Mouse (Mus musculus) limb, embryonic 14.5 days (tissue): ENCODE data around the gene Itga10. TPM values are rescaled to one million over a fixed set of nuclear protein-coding genes. Genes with fewer than 3 reads are reported as not detected.

Source experiments
- ATAC-seq: fragments of 200-750 bp; cut with Nextera tagmentation; 2 replicates; pipeline ENCODE4 v1.8.0; 2017; ENCODE audit warnings: low read depth, moderate number of reproducible peaks, moderate TSS enrichment; ENCODE audit not compliant: low FRiP score
- DNase-seq: peaks from one replicate; pipeline ENCODE4 v3.0.0-alpha.2; 2015; ENCODE audit warnings: low spot score
- H3K27ac ChIP-seq: fragments of 300-500 bp; sonication (generic); replicated peaks from 2 replicates; pipeline ENCODE4 v1.5.1; 2014; ENCODE audit warnings: low read depth, mild to moderate bottlenecking, low read length, moderate library complexity, mixed read lengths
- H3K27me3 ChIP-seq: fragments of 300-500 bp; sonication (generic); 2 replicates; pipeline ENCODE4 v1.6.1; 2014; ENCODE audit warnings: low read length, mixed read lengths; ENCODE audit not compliant: control insufficient read depth, insufficient read depth
- H3K36me3 ChIP-seq: fragments of 300-500 bp; sonication (generic); 2 replicates; pipeline ENCODE4 v1.6.1; 2014; ENCODE audit warnings: mild to moderate bottlenecking, low read length, moderate library complexity, mixed read lengths; ENCODE audit not compliant: control insufficient read depth, insufficient read depth
- H3K4me1 ChIP-seq: fragments of 300-500 bp; sonication (generic); 2 replicates; pipeline ENCODE4 v1.6.1; 2014; ENCODE audit warnings: antibody characterized with exemption, low read length, mixed read lengths; ENCODE audit not compliant: control insufficient read depth, insufficient read depth
- H3K4me2 ChIP-seq: fragments of 300-500 bp; sonication (generic); replicated peaks from 2 replicates; pipeline ENCODE4 v1.6.1; 2014; ENCODE audit warnings: low read depth, mild to moderate bottlenecking, low read length, moderate library complexity; ENCODE audit not compliant: severe bottlenecking
- H3K4me3 ChIP-seq: fragments of 300-500 bp; sonication (generic); replicated peaks from 2 replicates; pipeline ENCODE4 v1.5.1; 2014; ENCODE audit warnings: low read length
- H3K9ac ChIP-seq: fragments of 300-500 bp; sonication (generic); 2 replicates; pipeline ENCODE4 v1.6.1; 2014; ENCODE audit warnings: mild to moderate bottlenecking, low read depth, low read length, moderate library complexity; ENCODE audit not compliant: severe bottlenecking
- H3K9me3 ChIP-seq: fragments of 300-500 bp; sonication (generic); 2 replicates; pipeline ENCODE4 v1.6.1; 2016; ENCODE audit warnings: low read length; ENCODE audit not compliant: control insufficient read depth
- POLR2A ChIP-seq: fragments of 200-500 bp; IDR thresholded peaks from 2 replicates; pipeline ENCODE4 v1.8.0; 2012; ENCODE audit warnings: inconsistent platforms, mild to moderate bottlenecking, moderate library complexity, borderline replicate concordance; ENCODE audit not compliant: insufficient read depth, insufficient read length; ENCODE audit errors: extremely low read depth
- WGBS: fragments of 180-500 bp; shearing (Covaris S2); extraction: QIAGEN DNeasy Blood & Tissue Kit; methylation state at CpG from one replicate; pipeline ENCODE4 v1.1.7; 2014; 5-methylcytosine and 5-hydroxymethylcytosine counted together
- polyA plus RNA-seq, 2 experiments: library from polyadenylated mRNA; depleted of rRNA in 1 of 2; stranded (reverse) in 1 of 2; unstranded in 1 of 2; fragments of >200 nt; fragmentation: Nextera tagmentation in 1 of 2; extraction: Ambion mirVana in 1 of 2; gene quantifications; 2 replicates each; pipeline versions ENCODE4 v1.2.1 to v1.2.3; 2012 to 2014

Itga10 gene
- polyA plus RNA-seq, 2 experiments = 3.9 to 25.0 TPM

- H3K4me1 ChIP-seq = peaks cover 39% of the 10 kb centered on the region
- ATAC-seq = peak; percentile 10; the same call in 1 of the 2 replicates
- H3K4me3 ChIP-seq = peak overlapping the region; percentile 45
- no peaks in the 10 kb centered on the region; the same call in 1 of the 2 replicates for H3K36me3 ChIP-seq
- H3K9ac ChIP-seq = peak overlapping the region; percentile 66
- under 1% methylated on average over 54 of the region's 54 CpGs for WGBS
- H3K9me3 ChIP-seq = no peaks in the 10 kb centered on the region
- TF ChIP-seq POLR2A = no peak
- no peaks in the 10 kb centered on the region for H3K27me3 ChIP-seq
- DNase-seq = peak; percentile 67
- peak overlapping the region; percentile 55; the same call in 1 of the 2 replicates for H3K27ac ChIP-seq
- peak overlapping the region; percentile 99 for H3K4me2 ChIP-seq
These were observed 47.0 kb upstream of the Itga10 start for GRCm38 (mm10) chr3:96598156-96599068.

GRCm38 (mm10) chr3:96599069-96599393 lies 46.4 kb upstream of the Itga10 start:
- no peak for ATAC-seq
- no peak overlapping the region for H3K27ac ChIP-seq
- peak overlapping the region; percentile 99 for H3K4me2 ChIP-seq
- H3K4me3 ChIP-seq = peak overlapping the region; percentile 45; the same call in 1 of the 2 replicates
- peak overlapping the region; percentile 66; the same call in 1 of the 2 replicates for H3K9ac ChIP-seq
- H3K27me3 ChIP-seq = no peaks in the 10 kb centered on the region
- DNase-seq = no peak
- H3K9me3 ChIP-seq = no peaks in the 10 kb centered on the region
- peaks cover 3% of the 10 kb centered on the region for H3K36me3 ChIP-seq
- no peak for TF ChIP-seq POLR2A
- WGBS = 39% methylated on average over 8 of the region's 8 CpGs
- peaks cover 45% of the 10 kb centered on the region for H3K4me1 ChIP-seq

- H3K4me3 ChIP-seq = peak overlapping the region; percentile 45; the same call in 1 of the 2 replicates
- 71% methylated on average over 3 of the region's 3 CpGs for WGBS
These were observed 46.0 kb upstream of the Itga10 start for GRCm38 (mm10) chr3:96599411-96599810.

GRCm38 (mm10) chr3:96600639-96601250 lies 44.6 kb upstream of the Itga10 start, which contains the start of gene Lix1l:
Gene Lix1l, plus strand, starts transcription at chr3:96601149.
- ATAC-seq (peak; percentile 95), DNase-seq (peak; percentile 98)
- Histone ChIP-seq H3K4me3 (peak within 1 kb of the TSS; percentile 74), H3K27me3 (no peaks in the 10 kb centered on the region), H3K27ac (peak within 1 kb of the TSS; percentile 91), H3K4me2 (peak within 1 kb of the TSS; percentile 63), H3K9ac (peak within 1 kb of the TSS; percentile 86), H3K4me1 (peaks cover 50% of the 10 kb centered on the region), H3K36me3 (peaks cover 4% of the 10 kb centered on the region), H3K9me3 (no peaks in the 10 kb centered on the region)
- peak; percentile 88; the same call in 1 of the 2 replicates for TF ChIP-seq POLR2A
- WGBS = 1% methylated on average over 18 of the region's 27 CpGs

More at GRCm38 (mm10) chr3:96599411-96599810, 46.0 kb upstream of the Itga10 start:
- ATAC-seq (no peak), DNase-seq (no peak)
- H3K36me3 ChIP-seq = peaks cover 4% of the 10 kb centered on the region
- H3K27ac ChIP-seq = no peak overlapping the region
- peak overlapping the region; percentile 99; the same call in 1 of the 2 replicates for H3K4me2 ChIP-seq
- no peaks in the 10 kb centered on the region for H3K27me3 ChIP-seq
- no peak for TF ChIP-seq POLR2A
- H3K9ac ChIP-seq = no peak overlapping the region
- H3K4me1 ChIP-seq = peaks cover 49% of the 10 kb centered on the region
- H3K9me3 ChIP-seq = no peaks in the 10 kb centered on the region

GRCm38 (mm10) chr3:96601251-96601787 lies 44.1 kb upstream of the Itga10 start:
- Histone ChIP-seq H3K36me3 (peaks cover 8% of the 10 kb centered on the region), H3K4me2 (peak overlapping the region; percentile 63), H3K9ac (peak overlapping the region; percentile 86), H3K27me3 (no peaks in the 10 kb centered on the region), H3K4me1 (peaks cover 45% of the 10 kb centered on the region), H3K4me3 (peak overlapping the region; percentile 74), H3K9me3 (no peaks in the 10 kb centered on the region), H3K27ac (peak overlapping the region; percentile 91)
- DNase-seq (peak; percentile 77), ATAC-seq (peak; percentile 66)
- peak; percentile 72; the same call in 1 of the 2 replicates for TF ChIP-seq POLR2A
- WGBS = 6% methylated on average over 10 of the region's 40 CpGs
